Mouse (Mus musculus) hindbrain, embryonic 15.5 days (tissue): Measurements from ENCODE around the gene Rag2. TPM values are rescaled to one million over a fixed set of nuclear protein-coding genes. Genes with fewer than 3 reads are reported as not detected.

Experiments
- ATAC-seq: fragments of 200-750 bp; cut with Nextera tagmentation; 2 replicates; pipeline ENCODE4 v1.8.0; 2017; ENCODE audit warnings: low read depth, moderate number of reproducible peaks, moderate TSS enrichment; ENCODE audit not compliant: low FRiP score
- H3K27ac ChIP-seq: fragments of 300-500 bp; sonication (generic); replicated peaks from 2 replicates; pipeline ENCODE4 v1.5.1; 2015; ENCODE audit warnings: mild to moderate bottlenecking, inconsistent platforms
- H3K27me3 ChIP-seq: fragments of 300-500 bp; sonication (generic); 2 replicates; pipeline ENCODE4 v1.6.1; 2015; ENCODE audit warnings: control low read depth, inconsistent platforms
- H3K36me3 ChIP-seq: fragments of 300-500 bp; sonication (generic); 2 replicates; pipeline ENCODE4 v1.6.1; 2015; ENCODE audit warnings: control low read depth, inconsistent platforms
- H3K4me1 ChIP-seq: fragments of 300-500 bp; sonication (generic); replicated peaks from 2 replicates; pipeline ENCODE4 v1.6.1; 2015; ENCODE audit warnings: control low read depth, inconsistent platforms
- H3K4me2 ChIP-seq: fragments of 300-500 bp; sonication (generic); 2 replicates; pipeline ENCODE4 v1.6.1; 2015; ENCODE audit warnings: moderate library complexity, mild to moderate bottlenecking, inconsistent platforms
- H3K4me3 ChIP-seq: fragments of 300-500 bp; sonication (generic); 2 replicates; pipeline ENCODE4 v1.5.1; 2015; ENCODE audit warnings: mild to moderate bottlenecking, inconsistent platforms
- H3K9ac ChIP-seq: fragments of 300-500 bp; sonication (generic); 2 replicates; pipeline ENCODE4 v1.6.1; 2015; ENCODE audit warnings: inconsistent platforms
- H3K9me3 ChIP-seq: fragments of 300-500 bp; sonication (generic); 2 replicates; pipeline ENCODE4 v1.6.1; 2016; ENCODE audit warnings: control low read depth, inconsistent platforms
- WGBS: fragments of 180-500 bp; shearing (Covaris S2); methylation state at CpG from one replicate; pipeline ENCODE4 v1.1.7; 2015; 5-methylcytosine and 5-hydroxymethylcytosine counted together
- polyA plus RNA-seq: library from polyadenylated mRNA; unstranded; fragments of >200 nt; fragmentation: Nextera tagmentation; extraction: Ambion mirVana; gene quantifications from 2 replicates; pipeline ENCODE4 v1.2.1, GENCODE M21; 2015

Rag2 gene
- polyA plus RNA-seq, 1 experiment from 2014 or later: not detected

DNA sequence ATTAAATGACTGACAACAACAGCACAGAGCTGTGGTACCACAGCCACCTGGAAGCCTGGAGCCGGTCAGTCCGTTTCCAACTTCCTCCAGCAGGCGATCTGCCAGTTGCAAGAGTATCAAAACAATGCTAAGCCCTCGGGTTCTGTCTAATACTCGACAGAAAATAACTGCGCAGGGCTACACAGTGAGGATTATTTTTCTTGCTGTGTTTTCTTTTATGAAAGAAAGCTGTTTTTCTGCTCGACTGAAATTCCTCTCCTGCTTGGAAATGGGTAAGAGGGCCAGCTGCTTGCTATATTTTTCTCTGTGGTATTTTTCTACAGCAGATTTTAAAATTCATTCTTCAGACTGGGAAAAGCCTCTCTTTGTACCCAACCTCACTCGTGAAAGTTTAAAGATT is 23.8 kb upstream of the Rag2 start:
- WGBS: 23% methylated on average over 8 of the region's 8 CpGs
- Histone ChIP-seq H3K9me3 (no peaks in the 10 kb centered on the region), H3K4me2 (no peak overlapping the region), H3K9ac (no peak overlapping the region), H3K27me3 (no peaks in the 10 kb centered on the region), H3K27ac (0 out of 2 replicates have a peak overlapping the region, but pooled peaks have one; percentile 10), H3K4me3 (no peak overlapping the region), H3K36me3 (no peaks in the 10 kb centered on the region), H3K4me1 (peaks cover 25% of the 10 kb centered on the region)
- ATAC-seq: 0 out of 2 replicates have a peak, but pooled peaks have one; percentile 67

DNA sequence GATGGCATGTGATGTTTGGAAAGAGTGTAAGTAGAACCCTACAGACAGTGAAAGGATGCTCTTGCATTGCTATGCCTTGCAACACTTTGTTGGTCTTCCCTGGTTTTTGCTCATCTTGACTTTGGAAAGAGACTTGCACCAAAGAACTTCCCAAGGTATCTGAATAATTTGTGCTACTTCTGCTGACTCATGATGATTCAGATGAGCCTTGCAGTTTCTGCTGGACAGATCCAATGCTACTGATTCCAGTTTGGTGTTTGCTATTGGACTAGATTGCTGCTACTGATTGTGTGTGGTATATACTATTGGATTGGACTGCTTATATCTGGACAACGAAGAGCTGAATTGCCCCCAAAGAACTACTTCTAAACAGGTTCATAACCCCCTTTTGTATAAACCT is 21.4 kb upstream of the Rag2 start:
- H3K4me2 ChIP-seq: no peak overlapping the region
- 94% methylated on average over 1 of the region's 1 CpGs for WGBS
- no peak overlapping the region for H3K27ac ChIP-seq

DNA sequence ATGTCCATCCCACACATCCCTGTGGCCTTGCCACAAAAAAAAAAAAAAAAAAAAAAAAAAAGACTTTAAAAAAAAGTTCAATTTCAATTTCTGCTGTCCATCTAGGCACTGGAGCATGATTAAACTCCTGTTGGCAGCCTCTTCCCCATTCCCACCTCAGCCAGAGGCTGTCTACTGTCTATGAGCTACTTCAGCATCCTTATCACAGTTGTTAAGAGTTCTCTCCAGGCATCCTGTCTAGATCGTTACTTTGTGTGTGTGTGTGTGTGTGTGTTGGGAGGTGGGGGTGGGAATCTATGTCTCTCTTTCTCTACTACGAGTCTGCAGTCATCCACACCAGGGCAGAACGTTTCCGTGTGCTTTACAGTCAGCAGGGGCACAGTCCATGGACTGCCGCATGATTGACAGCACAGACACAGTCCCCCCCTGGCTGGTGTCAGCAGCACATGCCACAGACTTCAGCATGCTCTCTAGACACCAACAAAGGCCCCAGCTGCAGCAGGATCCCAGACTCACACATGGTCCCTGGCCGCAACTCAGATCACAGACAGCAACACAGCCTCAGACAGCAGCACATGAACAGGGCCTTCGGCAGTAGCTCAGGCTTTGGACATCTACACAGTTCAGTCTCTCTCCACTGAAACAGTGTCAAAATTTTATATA is 16.2 kb upstream of the Rag2 start:
- Histone ChIP-seq H3K9me3 (no peaks in the 10 kb centered on the region), H3K27me3 (no peaks in the 10 kb centered on the region), H3K36me3 (no peaks in the 10 kb centered on the region), H3K4me3 (no peak overlapping the region), H3K9ac (no peak overlapping the region), H3K4me2 (no peak overlapping the region), H3K4me1 (no peaks in the 10 kb centered on the region), H3K27ac (no peak overlapping the region)
- 38% methylated on average over 7 of the region's 7 CpGs for WGBS
- peak; percentile 89 for ATAC-seq

More for the DNA sequence above, 21.4 kb upstream of the Rag2 start:
- Histone ChIP-seq H3K9ac (no peak overlapping the region), H3K27me3 (no peaks in the 10 kb centered on the region), H3K9me3 (no peaks in the 10 kb centered on the region), H3K36me3 (no peaks in the 10 kb centered on the region), H3K4me3 (no peak overlapping the region), H3K4me1 (peaks cover 19% of the 10 kb centered on the region)
- ATAC-seq: no peak

DNA sequence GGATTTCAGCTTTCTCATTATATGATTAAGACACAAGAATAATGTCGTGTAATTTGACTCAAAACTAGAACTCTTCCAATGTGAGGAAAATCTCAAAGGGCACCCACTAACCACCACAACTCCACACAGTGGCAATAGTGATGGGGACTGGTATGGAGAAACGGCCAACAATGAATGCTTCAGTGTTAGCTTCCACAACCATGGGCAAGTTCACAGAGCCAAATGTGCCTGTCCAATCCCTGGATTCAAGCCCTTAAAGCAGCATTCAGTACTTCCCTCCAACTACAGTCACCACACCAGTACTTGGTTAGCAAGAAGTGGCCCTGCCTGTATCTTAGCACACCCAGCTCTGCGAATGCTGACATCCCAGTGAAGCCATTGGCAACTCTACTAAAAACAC is 13.7 kb upstream of the Rag2 start:
- H3K27me3 ChIP-seq: no peaks in the 10 kb centered on the region
- H3K36me3 ChIP-seq: no peaks in the 10 kb centered on the region
- H3K27ac ChIP-seq: no peak overlapping the region
- H3K4me2 ChIP-seq: no peak overlapping the region
- no peak for ATAC-seq
- H3K4me3 ChIP-seq: no peak overlapping the region
- no peaks in the 10 kb centered on the region for H3K4me1 ChIP-seq
- H3K9me3 ChIP-seq: no peaks in the 10 kb centered on the region
- no peak overlapping the region for H3K9ac ChIP-seq
- WGBS: 96% methylated on average over 3 of the region's 3 CpGs

DNA sequence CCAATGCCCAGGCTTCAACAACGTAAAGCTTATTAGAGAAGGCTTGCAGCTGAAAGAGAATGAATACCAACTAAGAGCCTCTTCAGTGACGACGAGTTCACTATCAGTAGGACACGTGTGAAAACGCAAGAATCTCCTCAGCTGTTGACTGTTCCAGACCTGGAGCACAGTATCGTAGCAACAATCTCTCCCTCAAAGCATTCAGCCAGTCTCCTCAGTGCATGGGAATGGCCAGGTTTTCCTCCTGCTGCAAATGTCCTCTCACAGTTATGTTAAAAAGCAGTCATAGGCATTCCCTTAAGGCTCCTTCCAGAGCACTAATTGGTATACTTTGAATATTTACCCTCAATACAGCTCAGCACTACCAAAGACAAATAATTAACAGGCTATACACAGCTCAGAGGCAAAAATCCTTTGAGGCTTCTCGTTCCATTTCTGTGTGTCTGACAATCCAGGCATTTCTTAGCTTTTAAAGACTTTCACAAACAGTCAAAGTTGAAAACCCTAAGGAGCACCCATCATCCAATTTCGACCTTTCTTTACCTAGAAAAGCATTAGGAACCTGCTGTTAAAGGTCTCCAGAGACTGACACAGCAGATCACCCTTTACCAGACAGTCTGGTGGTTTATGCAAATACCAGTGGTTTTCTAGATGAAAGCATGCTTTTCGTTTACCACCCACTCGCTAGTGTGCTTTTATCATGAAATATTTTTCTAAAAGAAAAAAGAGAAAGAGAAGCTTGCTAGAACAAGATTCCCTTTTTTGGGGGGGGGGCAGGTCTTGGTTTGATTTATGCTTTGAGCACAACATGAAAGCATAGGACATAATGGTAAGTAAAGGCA is 8.8 kb upstream of the Rag2 start:
- H3K4me1 ChIP-seq: no peaks in the 10 kb centered on the region
- no peak overlapping the region for H3K4me3 ChIP-seq
- H3K9ac ChIP-seq: no peak overlapping the region
- H3K4me2 ChIP-seq: no peak overlapping the region
- no peaks in the 10 kb centered on the region for H3K9me3 ChIP-seq
- WGBS: 67% methylated on average over 10 of the region's 10 CpGs
- H3K36me3 ChIP-seq: no peaks in the 10 kb centered on the region
- H3K27ac ChIP-seq: no peak overlapping the region
- H3K27me3 ChIP-seq: no peaks in the 10 kb centered on the region
- no peak for ATAC-seq

DNA sequence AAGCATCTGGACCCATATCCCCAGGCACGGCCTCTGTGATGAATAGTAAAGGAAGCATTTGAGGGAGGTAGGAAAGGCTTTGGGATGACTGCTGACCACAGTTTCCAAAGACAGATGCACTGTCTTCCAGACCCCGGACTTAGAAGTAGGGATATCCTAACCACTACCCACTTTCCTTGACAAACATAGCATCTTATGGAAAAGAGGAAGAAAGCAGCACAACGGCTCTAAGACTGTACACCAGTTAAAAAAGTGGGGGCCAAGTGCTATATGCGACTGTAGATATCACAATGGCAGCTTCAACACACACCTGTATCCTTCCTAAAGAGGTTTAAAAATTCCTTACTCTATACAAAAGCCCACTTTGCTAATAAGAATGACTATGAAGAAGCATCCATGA is 6.1 kb upstream of the Rag2 start:
- no peaks in the 10 kb centered on the region for H3K36me3 ChIP-seq
- no peaks in the 10 kb centered on the region for H3K9me3 ChIP-seq
- no peak for ATAC-seq
- no peak overlapping the region for H3K9ac ChIP-seq
- H3K27ac ChIP-seq: no peak overlapping the region
- no peak overlapping the region for H3K4me3 ChIP-seq
- H3K27me3 ChIP-seq: no peaks in the 10 kb centered on the region
- 87% methylated on average over 4 of the region's 4 CpGs for WGBS
- H3K4me1 ChIP-seq: no peaks in the 10 kb centered on the region
- H3K4me2 ChIP-seq: no peak overlapping the region

DNA sequence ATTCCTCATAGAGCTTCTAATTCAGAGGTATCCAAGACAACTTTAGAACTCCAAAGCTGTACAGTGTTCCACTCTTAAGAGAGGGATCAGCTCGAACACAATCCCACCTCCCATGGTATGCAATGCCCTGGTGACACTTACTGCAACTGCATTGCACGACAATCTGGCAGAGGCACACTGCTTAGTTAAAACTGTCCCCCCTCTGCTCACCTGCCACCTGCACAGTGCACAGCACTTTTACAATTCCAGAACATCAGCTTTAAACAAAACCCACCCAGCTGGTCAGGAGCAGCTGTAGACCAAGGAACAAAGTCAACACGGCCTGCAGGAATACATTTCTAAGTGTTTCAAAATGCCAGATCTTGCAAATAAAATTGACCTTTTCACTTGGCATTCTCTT is 3.6 kb upstream of the Rag2 start:
- no peaks in the 10 kb centered on the region for H3K36me3 ChIP-seq
- no peaks in the 10 kb centered on the region for H3K4me1 ChIP-seq
- H3K27ac ChIP-seq: no peak overlapping the region
- no peaks in the 10 kb centered on the region for H3K9me3 ChIP-seq
- H3K27me3 ChIP-seq: no peaks in the 10 kb centered on the region
- H3K9ac ChIP-seq: no peak overlapping the region
- ATAC-seq: no peak
- 81% methylated on average over 3 of the region's 3 CpGs for WGBS
- no peak overlapping the region for H3K4me3 ChIP-seq
- no peak overlapping the region for H3K4me2 ChIP-seq

DNA sequence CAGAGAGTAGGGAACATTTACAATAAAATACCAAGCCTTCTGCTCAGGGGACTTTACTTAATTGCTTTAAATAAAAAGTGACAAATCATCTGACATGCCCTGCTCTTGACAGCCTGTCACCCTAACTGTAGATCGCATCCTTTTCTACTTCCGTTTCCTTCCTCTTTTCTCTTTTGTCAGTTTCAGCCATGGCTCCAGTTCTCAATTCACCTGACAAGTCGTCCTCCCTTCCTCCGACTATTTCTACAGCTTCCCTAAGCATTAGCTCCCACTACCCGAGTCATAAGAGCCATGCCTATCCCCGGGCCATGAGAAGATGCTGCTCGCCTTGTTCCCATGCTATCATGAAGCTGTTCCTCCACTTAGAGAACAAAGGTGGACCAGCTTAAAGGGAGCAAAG is 2.9 kb upstream of the Rag2 start:
- ATAC-seq: no peak
- 74% methylated on average over 7 of the region's 7 CpGs for WGBS
- Histone ChIP-seq H3K4me1 (no peaks in the 10 kb centered on the region), H3K9ac (no peak overlapping the region), H3K27me3 (no peaks in the 10 kb centered on the region), H3K4me2 (no peak overlapping the region), H3K36me3 (no peaks in the 10 kb centered on the region), H3K27ac (no peak overlapping the region), H3K9me3 (no peaks in the 10 kb centered on the region), H3K4me3 (no peak overlapping the region)

DNA sequence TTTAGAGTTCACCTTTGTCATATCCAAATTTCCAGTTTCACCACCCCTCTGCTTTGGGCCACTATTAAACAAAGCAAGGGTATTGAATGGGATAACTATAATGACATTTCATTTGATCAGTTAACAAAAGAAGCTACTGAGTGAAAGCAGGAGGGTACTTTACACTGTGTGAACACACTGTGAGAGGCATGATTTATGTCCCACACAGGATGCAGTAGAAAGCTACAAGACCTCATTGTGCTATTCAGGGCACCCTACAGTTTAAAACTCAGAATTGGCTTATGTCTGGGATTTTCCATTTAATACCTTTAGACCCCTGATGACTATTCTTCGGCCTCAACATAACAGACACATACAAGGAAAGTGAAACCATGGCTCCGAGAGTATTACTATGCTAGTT is 1.5 kb upstream of the Rag2 start:
- Histone ChIP-seq H3K4me2 (no peak overlapping the region), H3K9ac (no peak overlapping the region), H3K27ac (no peak overlapping the region), H3K4me1 (peaks cover 7% of the 10 kb centered on the region; the same call in 1 of the 2 replicates), H3K4me3 (no peak overlapping the region), H3K36me3 (no peaks in the 10 kb centered on the region), H3K27me3 (no peaks in the 10 kb centered on the region), H3K9me3 (no peaks in the 10 kb centered on the region)
- 55% methylated on average over 2 of the region's 2 CpGs for WGBS
- ATAC-seq: no peak

DNA sequence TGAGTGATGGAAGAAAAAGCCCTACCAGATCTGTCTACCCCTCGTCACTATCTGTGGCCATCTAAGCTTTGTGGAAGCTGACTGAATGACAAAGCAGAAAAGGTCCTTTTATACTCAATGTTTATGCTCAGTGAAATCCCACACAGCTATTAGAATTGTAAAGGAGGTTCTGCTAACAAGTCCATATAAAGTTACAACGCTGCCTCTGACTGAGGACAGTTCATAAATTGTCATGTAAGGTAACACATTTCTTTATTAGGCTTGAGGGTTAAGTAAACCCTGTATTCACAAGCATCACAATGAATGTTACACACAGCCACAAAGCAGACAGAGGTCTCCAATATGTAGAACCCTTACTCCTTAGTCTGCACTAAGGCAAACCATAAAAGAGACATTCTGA is 507 bp upstream of the Rag2 start:
- ATAC-seq: no peak
- H3K27me3 ChIP-seq: no peaks in the 10 kb centered on the region

DNA sequence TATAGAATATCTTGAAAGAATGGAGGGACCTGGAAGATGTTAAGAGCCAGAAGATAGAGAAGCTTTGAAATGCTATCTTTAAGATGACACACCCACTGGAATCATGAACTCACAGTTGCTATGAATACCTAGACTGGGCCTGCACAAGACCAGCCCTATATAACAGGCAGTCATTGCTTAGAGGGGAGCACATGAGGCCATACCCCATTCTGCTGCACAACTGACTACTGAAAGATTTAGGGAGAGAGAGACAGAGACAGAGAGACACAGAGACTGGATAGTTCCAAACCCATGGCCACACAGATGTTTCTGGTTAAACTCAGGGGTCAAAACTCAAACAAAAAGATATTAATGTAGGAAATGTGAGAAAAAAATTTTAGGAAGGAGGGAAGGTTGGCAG is 2.7 kb downstream of the Rag2 start:
- peaks cover 13% of the 10 kb centered on the region for H3K4me1 ChIP-seq
- H3K4me3 ChIP-seq: no peak overlapping the region
- no peak overlapping the region for H3K4me2 ChIP-seq
- H3K36me3 ChIP-seq: no peaks in the 10 kb centered on the region
- no peak overlapping the region for H3K27ac ChIP-seq
- ATAC-seq: no peak
- no peak overlapping the region for H3K9ac ChIP-seq
- H3K27me3 ChIP-seq: no peaks in the 10 kb centered on the region
- H3K9me3 ChIP-seq: no peaks in the 10 kb centered on the region

More for the DNA sequence above, 507 bp upstream of the Rag2 start:
- H3K9me3 ChIP-seq: no peaks in the 10 kb centered on the region
- peaks cover 9% of the 10 kb centered on the region; the same call in 1 of the 2 replicates for H3K4me1 ChIP-seq
- no peak overlapping the region for H3K9ac ChIP-seq
- H3K4me3 ChIP-seq: no peak overlapping the region
- WGBS: 43% methylated on average over 2 of the region's 2 CpGs
- no peak overlapping the region for H3K27ac ChIP-seq
- no peak overlapping the region for H3K4me2 ChIP-seq
- H3K36me3 ChIP-seq: no peaks in the 10 kb centered on the region

DNA sequence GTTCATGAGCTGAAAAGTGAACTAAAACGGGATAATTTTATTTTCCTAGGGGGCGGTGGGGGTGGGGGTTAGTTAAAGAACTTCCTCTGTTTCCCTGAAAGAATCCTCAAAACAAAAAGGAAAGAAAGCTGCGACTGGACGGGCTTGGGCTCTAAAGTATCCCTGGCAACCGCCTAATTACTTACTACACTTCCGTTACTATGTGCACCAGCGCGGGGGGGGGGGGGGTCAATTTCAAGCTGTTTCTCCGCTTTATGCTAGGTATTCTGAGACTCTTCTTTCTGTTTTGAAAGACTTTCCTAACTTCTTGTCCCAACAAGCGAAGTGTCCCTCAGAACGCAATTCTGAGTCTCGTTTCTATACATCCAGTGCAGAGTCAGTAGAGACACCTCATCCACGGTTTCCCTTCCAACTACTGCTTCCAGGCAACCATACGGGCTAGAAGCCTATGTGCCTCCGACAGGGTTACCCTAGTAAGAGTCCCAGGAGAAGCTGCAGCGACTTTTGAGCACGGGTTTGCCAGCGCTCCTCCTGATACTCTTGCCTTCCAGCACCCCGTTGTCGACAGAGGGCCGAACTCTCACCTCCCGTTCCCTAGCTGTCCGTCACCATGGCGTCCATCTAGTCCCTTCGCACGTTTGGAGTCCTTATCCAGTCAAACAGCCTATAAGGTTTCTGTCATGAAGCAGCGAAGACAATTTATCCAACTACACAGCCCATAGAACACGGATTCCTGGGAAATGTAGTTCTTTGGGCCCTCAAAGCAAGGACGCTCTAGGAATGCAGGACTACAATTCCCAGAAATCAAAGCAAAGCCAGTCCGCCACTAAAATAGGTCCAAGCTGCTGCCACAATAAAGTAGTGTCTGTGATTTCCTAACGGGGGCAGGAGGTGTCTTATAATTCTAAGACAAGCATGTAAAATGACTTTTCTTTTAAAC is 4.0 kb downstream of the Rag2 start:
- peak overlapping the region; percentile 70 for H3K4me3 ChIP-seq
- peak overlapping the region; percentile 76 for H3K4me2 ChIP-seq
- H3K27ac ChIP-seq: peak overlapping the region; percentile 94
- under 1% methylated on average over 31 of the region's 31 CpGs for WGBS
- ATAC-seq: peak; percentile 99
- H3K9ac ChIP-seq: peak overlapping the region; percentile 70
- no peaks in the 10 kb centered on the region for H3K27me3 ChIP-seq
- H3K4me1 ChIP-seq: peaks cover 13% of the 10 kb centered on the region
- H3K36me3 ChIP-seq: no peaks in the 10 kb centered on the region
- H3K9me3 ChIP-seq: no peaks in the 10 kb centered on the region
